Mouse (Mus musculus): Measurements from ENCODE around the gene Kmt2c.

- TF ChIP-seq POLR2A (IDR thresholded peaks at IDR 0.05; ENCODE audit: extremely low read depth, insufficient read depth, low read length): no peak
- no peak for TF ChIP-seq CTCF (IDR thresholded peaks at IDR 0.05; ENCODE audit: low read depth, low read length)
These were observed 76.0 kb downstream of the Kmt2c start for GRCm38 (mm10) chr5:25422576-25422975.
